Mouse (Mus musculus): ENCODE results near the gene Smim20.

Gene Smim20

DNA sequence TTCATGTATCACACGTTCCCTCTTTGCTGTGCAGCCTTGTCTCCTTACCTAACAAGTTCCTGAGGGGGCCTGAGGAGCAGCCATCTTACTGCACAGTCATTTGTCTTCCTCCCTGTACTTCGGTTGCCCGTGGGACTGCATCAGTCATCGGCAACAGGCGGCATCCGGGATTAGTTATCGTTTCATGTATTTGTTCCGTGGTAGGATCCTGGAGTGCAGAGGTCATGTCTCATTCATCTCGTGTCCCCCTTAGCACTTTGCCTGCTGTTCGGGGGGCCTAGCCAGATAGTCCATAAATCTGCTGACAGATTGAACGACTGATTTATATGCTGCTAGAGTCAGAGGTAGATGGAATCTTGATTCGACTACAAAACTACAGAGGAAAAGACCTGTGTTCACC lies 1.1 kb upstream of the Smim20 start:
- in situ Hi-C loops (cut with MboI; ENCODE audit: low sequenced_read_pairs): no loop called here

DNA sequence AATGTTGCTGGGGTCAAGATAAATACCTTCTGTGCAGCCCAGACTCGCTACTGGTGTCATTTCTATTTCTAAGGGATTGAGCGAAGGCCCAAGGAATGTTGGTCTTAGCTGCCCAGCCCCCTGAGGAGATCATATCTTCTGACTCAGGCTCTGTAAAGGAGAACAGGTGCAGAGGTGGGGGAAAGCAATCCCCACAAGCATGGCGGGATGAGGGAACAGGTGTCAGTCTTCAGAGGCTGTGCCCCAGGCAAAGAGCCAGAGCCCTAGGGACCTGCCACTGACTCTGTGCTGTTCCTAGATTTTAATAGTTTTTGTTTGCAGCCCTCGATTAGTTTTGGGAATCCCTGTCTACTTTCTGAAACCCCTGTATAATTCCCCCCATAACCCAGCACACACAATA lies 702 bp upstream of the Smim20 start:
- in situ Hi-C loops (cut with MboI; ENCODE audit: low sequenced_read_pairs): no loop called here

DNA sequence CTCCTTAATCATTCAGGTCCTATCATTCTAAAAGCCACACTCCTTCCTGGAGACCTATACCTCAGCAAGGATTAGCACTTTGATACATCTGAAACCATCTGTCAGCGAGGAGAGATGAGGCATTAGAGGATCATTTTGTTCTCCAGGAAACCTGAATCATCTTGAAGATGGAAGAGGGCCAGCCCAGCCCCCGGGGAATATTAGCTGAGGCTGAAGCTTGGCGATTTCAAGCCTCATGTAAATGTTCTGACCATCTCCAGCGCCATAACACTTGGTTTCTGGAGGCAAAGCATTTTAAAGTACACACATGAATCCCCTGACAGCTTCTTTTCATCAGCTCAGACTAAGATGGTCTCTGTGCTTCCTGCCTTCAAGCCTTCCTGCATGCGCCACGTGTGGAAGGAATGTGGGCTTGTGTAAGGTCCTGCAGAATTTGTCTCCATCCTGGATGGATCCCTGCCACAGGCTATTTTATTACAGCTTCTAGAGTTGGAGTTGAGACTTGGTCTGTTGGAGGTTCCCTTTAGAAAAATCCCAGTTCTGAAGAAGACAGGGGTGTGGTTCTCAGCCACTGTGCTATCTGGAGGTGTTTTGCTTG lies 1.3 kb downstream of the Smim20 start:
- in situ Hi-C loops (cut with MboI; ENCODE audit: low sequenced_read_pairs): no loop called here

DNA sequence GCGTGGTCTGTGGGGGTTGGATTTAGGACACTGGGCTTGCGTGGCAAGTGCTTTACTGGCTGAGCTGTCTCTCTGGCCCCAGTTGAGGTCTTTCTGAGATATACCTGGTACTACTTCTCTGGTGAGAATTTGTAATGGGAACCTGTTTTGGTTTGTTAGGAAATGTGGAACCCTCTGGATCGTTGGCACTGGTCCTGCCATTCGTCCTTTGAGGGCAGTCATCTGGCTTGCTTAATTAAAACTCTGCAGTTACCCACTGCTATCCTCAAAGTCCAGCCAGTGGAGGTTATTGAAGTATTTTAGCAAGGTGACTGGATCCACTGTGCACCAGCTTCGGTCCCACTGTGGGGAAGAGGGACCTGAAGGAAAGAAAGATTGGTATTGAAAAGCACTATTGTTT lies 2.9 kb downstream of the Smim20 start:
- in situ Hi-C loops (cut with MboI; ENCODE audit: low sequenced_read_pairs): no loop called here

DNA sequence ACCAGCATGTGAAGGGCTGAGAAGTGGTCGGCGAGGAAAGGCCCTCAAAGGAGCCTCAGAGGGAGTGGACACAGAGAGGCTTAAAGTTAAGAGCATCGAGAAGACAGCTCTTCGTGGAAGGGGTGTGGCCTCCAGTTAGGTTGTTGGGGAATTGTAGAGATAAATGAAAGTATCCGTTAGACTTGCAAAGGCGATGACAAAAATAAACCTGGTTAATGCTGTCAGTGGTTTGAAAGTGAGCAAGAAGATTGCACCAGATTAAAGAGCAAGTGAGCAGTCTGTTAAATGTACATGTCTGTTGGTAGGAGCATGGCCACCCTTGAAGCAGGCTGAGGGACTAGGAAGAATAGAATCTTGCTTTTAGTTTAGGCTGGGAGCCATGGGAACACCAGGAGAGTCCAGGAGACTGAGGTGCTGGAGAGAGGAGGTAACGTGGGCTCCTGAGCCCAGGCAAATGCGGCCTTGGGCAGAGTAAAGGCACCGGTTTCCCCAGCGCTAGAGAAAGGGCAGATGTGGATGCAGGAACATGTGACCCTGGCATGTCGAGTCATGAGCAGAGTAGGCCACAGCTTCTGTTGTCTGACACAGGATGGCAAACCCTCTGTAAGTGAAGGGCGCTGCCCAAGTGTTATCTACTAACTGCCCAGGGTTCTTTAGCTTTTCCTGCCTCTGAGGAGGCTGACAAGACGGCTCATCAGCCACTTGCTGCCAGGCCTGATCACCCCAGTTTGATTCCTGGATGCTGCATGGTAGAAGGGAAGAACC lies 4.2 kb downstream of the Smim20 start:
- in situ Hi-C loops (cut with MboI; ENCODE audit: low sequenced_read_pairs): no loop called here

DNA sequence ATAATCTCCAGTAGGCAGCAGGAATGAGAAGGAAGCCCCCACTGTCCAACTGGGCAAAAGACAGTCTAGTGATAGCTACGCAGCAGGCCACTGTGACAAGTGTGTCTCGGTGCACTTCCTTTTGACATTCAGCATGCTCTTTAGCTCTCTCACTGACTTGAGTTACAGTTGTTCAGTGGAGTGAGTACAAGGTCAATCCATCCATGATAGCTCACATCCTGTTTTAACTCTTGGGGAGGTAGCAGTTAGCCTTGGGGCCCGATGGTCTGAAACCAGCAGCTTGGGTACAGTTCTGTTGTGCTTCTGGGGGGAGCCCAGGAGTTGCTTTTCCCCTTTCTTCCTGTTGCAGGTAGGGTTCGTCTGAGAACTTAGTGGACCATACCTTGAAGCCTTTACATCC lies 5.7 kb downstream of the Smim20 start:
- in situ Hi-C loops (cut with MboI; ENCODE audit: low sequenced_read_pairs): no loop called here

DNA sequence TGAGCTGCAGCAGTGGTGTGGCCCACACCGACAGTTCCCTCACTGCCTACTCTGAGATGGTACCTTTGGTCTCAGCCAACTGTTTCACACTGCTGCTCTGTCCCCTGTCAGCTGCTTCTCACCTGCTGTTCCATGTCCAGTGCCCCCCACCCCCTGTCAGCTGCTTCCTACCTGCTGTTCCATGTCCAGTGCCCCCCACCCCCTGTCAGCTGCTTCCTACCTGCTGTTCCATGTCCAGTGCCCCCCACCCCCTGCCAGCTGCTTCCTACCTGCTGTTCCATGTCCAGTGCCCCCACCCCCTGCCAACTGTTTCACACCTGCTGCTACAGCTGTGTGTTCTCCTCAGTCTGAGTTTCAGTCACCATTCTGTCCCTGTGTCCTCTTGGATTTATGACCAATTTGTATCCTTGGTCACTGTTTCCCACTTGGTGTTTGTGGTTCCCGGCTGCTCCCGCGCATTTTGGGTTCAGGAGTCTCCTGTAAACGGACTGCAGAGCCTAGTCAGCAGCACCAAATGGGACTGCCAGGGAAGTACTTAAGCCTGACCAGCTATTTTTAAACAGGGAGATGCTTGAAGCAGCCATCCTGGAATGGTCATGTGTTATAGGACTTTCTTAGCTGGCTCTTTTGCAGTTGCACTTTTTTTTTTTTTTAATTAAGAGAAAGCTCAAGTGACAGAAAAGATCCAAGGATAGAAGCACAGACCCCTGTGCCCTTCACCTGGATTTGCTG lies 7.0 kb downstream of the Smim20 start:
- in situ Hi-C loops (cut with MboI; ENCODE audit: low sequenced_read_pairs): no loop called here

DNA sequence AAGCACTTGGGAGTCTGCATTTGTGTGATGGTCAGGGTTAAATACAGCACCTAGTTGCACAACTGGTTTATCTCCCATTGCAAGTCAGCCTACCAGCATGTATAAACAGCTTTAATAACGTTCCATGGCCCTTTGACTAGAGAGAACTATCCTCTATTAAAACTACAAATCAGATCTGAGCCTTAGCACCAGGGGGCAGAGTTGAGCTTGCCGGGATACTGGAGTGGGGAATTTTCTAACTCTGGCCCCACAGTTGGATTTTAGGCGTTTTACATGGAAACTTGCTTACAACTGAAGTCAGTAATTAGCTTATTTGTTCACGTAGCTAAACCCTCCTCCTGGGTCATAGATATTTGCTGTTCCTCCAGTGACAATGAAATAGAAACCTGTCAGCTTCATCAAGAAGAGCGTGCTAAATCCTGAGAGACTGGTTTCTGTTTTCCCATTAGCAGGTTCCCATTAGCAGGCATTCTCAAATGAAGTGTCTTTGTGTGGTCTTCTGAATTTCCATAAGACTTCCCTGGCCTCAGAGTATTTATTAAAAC lies 8.0 kb downstream of the Smim20 start:
- in situ Hi-C loops (cut with MboI; ENCODE audit: low sequenced_read_pairs): no loop called here

DNA sequence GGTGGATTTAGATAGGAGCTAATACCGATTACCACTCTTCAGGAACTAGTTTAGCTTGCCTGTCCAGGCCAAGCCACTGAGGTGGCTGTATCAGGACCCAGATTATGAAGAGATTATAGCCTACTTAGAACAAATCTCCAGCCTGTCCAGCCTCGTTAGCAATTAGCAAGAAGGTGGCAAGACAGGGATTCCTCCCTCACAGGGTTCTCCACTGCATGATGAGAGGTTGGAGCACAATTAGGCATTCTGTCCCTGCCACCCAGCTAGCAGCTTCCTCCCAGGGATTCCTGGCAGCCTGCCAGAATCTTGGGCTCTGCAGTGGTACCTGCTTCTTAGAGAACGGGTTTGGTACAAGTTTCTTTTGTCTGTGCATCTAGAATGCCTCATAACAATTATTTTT lies 8.5 kb downstream of the Smim20 start:
- in situ Hi-C loops (cut with MboI; ENCODE audit: low sequenced_read_pairs): no loop called here

DNA sequence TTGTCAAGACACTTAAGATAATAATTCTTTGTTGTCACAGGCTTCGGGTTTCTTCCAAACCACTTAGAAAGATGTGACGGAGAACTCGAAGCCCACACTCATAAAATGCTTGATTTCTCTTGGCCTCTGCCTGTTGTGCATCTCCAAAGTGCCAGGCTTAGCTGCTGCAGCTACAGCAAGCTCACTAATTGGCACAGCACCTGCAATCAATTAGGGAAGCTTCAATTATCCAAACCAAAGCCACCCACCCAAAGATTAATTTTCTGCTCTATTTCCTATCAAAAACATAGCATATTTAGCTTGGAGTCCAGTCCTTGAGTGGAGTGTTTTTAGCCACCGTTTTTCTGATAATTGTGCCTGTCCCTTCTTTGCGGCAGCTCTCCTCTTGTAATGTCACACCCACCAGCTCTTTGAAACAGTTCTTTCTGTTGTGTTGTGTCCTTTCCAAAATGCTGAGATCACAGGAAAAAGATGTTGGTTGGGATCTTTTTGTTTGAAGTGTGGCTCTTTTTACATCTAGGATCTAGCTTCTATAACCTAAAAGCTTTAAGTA lies 9.7 kb downstream of the Smim20 start:
- in situ Hi-C loops (cut with MboI; ENCODE audit: low sequenced_read_pairs): no loop called here

DNA sequence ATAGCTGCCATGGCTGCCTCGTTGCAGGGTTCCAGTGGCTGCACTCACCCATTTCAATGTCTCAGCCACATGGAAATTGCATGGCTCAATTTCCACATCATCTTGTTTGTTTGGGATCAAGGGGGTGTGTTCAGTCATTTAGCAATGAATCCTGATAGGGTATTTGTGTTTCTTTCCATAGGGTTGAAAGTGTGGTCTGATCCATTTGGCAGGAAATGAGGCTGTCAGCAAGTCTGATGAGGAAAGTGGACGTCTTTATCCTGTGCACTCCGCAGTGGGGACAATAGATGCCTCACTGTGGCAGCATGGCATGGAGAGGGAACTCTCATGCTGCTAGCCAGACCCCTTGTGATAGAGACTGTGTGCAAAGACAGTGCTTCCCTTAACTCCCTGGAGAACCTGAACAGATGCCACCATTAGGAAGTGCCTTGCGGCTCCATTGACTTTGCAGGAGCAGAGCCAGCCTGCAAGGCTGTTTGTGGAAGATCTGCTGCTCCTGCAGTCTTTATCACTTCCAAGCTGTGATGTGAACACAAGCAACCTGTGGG lies 10.9 kb downstream of the Smim20 start:
- in situ Hi-C loops (cut with MboI; ENCODE audit: low sequenced_read_pairs): no loop called here

DNA sequence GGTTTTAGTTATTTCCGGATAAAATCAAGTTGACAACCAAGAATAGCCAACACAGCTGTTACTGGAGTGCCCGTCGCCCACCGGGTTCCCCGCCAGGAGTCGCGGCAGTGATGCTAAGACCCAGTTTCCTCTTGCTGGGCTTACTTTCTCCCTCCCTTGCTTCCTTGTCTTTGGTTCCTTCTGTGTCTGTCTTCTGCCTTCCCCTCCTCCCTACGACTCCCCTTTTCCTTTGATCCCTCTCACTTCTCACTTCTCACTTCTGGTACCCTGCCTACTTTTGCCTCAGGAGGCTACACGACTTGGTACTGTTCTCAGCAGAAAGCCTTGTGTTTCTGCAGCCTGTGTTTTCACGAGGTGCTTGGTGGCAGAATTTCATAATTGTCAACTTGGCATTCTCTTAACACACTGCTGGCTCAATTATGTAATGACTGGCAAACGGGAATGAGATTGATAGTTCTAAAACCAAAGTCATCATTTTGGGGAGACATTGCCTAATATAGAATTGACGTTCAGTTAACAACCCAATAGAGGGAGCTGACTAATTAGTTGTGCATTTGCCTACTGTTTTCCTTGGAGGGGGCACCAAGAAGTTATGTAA lies 12.4 kb downstream of the Smim20 start:
- in situ Hi-C loops (cut with MboI; ENCODE audit: low sequenced_read_pairs): no loop called here

DNA sequence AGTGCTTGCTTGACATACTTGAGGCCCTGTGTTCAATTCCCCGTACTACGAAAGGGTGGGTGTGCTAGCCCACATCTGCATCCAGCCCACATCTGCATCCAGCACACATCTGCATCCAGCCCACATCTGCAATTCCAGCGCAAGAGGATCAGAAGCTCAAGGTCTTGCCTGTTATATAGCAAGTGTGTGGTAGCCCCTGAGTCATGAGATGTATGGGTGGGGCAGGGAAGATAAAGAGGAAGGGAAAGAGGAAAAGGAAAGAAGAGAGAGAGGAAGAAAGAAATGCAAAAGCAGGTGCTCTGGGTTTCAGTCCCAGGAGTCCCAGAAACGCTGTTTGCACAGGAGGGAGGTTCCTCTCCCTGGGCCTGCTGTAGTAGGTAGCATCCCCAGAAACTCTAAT lies 15.6 kb downstream of the Smim20 start:
- in situ Hi-C loops (cut with MboI; ENCODE audit: low sequenced_read_pairs): no loop called here

DNA sequence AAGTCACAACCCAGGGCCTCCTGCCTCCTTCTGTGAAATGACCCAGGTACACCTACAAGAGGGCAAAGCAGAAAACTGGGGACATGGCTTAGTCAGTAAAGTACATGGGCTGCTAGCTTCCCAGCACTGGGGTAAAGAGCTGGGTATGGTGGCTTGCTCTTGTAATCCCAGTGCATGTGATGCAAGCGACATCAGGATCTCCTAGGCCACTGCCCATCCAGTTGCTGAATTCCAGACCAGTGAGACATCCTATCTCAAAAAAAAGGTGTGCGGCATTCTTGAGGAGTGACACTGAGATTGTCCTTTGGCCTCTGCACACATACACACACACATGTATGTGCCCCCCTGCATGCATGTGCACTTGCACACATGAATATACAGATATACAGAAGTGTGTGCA lies 19.5 kb downstream of the Smim20 start:
- in situ Hi-C loops (cut with MboI; ENCODE audit: low sequenced_read_pairs): no loop called here

DNA sequence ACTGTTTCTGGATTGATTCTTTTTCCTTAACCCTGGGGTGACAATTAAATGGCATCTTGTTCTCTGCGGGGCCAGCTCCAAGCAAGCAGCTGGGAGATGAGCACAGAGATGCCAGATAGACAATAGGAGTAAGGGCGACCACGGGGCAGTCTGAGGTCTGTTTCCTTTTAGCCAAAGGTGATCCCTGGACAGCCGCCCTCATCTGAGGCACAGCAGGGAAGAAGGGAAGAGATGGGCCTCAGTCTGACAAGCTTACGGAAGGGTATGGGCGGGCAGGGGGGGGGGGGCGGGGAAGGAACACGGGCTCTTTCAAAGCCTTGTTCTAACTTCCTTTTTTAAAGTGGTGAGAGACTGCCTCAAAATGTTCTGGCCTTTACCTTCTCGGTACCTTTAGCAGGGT lies 22.6 kb downstream of the Smim20 start:
- in situ Hi-C loops (cut with MboI; ENCODE audit: low sequenced_read_pairs): no loop called here

DNA sequence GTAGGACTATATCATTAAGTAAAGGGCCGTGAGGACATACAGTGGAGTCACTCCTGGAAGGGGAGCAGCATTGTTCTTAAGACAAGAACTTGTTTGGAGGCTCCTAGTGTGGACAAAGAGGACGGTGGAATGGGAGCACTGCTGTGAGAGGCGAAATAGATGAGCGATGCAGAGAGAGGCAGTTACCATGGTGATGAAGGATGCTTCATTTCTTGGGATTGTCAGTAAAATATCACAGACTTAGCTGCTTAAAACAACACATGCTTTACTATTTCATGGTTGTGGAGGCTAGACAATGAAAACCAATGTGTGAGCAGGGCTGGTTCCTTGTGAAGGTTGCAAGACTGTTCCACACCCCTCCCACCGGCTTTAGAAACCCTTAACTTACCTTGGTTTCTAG lies 27.7 kb downstream of the Smim20 start:
- in situ Hi-C loops (cut with MboI; ENCODE audit: low sequenced_read_pairs): no loop called here

DNA sequence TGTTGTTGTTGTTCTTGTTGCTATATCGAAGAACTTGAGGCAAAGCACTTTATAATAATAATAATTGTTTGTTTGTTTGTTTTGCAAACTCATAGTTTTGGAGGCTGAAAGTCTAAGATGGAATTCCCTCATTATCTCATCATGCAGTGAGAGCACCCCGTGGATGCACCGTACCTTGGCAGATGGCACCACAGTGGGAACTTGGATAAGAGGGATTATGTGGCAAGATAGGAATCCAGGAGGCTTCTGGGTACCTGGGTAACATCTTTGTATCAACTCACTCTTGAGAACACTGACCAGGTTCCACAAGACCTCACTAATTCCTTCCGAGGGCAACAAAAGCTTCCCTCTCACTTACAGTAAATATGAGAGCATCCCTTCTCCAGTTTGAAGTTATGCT lies 30.1 kb downstream of the Smim20 start:
- in situ Hi-C loops (cut with MboI; ENCODE audit: low sequenced_read_pairs): no loop called here

DNA sequence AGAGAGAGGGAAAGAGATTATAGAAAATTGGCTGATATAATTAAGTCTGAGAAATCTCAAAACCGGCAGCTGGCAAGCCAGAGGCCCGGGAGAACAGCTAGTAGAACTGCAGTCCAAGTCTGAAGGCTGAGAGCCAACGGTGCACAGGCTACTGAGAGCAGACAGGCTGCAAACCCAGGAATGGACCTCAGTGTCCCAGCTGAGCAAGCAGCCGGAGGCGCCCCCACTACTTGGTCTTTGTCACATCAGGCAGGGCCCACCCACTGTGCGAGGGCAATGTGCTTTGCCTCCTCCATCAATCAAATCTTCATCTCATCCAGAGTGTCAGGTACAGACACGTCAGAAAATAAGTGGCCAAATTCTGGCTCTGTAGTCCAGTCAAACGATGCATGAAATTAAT lies 34.6 kb downstream of the Smim20 start:
- in situ Hi-C loops (cut with MboI; ENCODE audit: low sequenced_read_pairs): no loop called here

DNA sequence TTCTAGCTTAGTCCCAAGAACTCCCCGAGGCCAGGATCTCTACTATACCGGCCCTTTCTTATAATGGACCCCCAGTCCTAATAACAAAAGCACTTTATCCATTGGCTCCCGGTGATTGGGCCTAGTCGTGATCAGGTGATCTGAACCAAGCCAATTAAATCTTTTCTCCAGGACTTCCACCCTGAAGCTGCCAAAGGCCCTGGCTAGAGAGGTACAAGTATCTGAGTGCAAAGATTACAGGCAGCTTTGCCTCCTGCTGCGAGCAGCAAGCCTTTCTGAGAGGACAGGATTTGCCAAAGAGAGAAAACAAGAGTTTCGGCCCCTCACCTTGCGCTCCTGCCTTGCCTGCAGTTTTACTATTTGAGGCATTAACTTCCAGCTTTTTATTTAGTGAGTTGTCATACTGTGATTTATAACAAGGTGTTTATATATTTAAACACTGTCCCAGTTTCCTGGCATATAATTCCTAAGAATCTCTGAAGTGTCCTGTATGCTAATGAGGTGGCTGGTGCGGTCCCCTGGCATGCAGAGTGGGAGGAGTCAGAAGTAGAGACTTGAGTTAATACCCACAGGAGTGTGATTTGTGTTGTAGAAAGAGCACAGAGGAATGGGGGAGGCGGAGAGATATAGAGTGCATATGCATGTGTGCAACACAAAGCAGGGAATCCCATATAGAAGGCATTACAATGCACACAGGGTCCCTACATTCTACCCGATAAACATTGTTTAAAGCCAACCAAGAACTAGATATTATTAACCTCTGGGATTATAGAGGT lies 36.2 kb downstream of the Smim20 start:
- in situ Hi-C loops (cut with MboI; ENCODE audit: low sequenced_read_pairs): no loop called here

DNA sequence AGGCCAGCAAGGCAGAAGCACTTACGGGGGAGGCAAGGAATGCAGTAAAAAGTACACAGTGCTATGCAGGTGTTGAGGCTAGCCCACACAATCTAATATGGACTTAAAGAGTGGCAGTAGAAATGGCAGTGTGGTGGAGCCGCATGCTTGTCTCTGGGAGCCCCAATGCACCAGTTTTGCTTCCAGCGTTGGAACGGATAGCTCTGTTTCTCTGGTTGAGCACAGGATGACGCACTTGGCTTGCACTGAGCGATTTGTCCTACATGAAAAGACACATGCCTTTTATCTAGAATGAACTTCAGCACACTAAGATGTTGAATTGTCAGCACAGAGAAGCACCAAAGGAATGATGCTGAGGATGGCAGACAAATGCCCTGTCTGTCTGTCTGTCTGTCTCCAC lies 37.1 kb downstream of the Smim20 start:
- in situ Hi-C loops (cut with MboI; ENCODE audit: low sequenced_read_pairs): no loop called here

Measured in CH12F3 (cell line).